Mouse (Mus musculus): ENCODE measurements at regions not wholly inside any gene's neighbourhood (a gene's known extent, or its start where the extent isn't known, plus 50 kb on each side); places are given as distances from the start of the nearest gene placed in this dataset.

GRCm38 (mm10) chr4:8366978-8367377, 128.1 kb upstream of the Car8 start:
- TF ChIP-seq CTCF (IDR thresholded peaks at IDR 0.05; ENCODE audit: low read depth): no peak
- TF ChIP-seq EP300 (IDR thresholded peaks at IDR 0.05; ENCODE audit: low read depth): no peak

All from liver, embryonic 14.5 days (tissue).